Mouse (Mus musculus): Measurements from ENCODE around the gene Mpp5. TPM values are rescaled to one million over a fixed set of nuclear protein-coding genes. Genes with fewer than 3 reads are reported as not detected.

Gene Mpp5
- polyA plus RNA-seq, 1 experiment from 2014 or later, result 19.7 TPM

- Histone ChIP-seq H3K4me3 (replicated peaks; ENCODE audit: low read length) (no peak overlapping the region), H3K36me3 (ENCODE audit: control insufficient read depth, insufficient read depth, low read length) (0 out of 2 replicates have a peak, but pooled peaks cover 3% of the 10 kb centered on the region), H3K4me1 (ENCODE audit: control insufficient read depth, insufficient read depth, low read length) (peaks cover 14% of the 10 kb centered on the region), H3K9ac (ENCODE audit: low read length) (no peak overlapping the region), H3K4me2 (ENCODE audit: low read depth, low read length) (no peak overlapping the region), H3K9me3 (replicated peaks; ENCODE audit: control insufficient read depth, low read length) (no peaks in the 10 kb centered on the region), H3K27ac (ENCODE audit: low read length) (no peak overlapping the region), H3K27me3 (ENCODE audit: control insufficient read depth, insufficient read depth, low read length) (no peaks in the 10 kb centered on the region)
- no peak for ATAC-seq (ENCODE audit: insufficient read depth, low FRiP score)
- WGBS, result 100% methylated on average over 1 of the region's 1 CpGs
Measured at GRCm38 (mm10) chr12:78865434-78865833, 116.7 kb downstream of the Mpp5 start.

- H3K36me3 ChIP-seq (ENCODE audit: control insufficient read depth, insufficient read depth, low read length), result 0 out of 2 replicates have a peak, but pooled peaks cover 3% of the 10 kb centered on the region
- peaks cover 8% of the 10 kb centered on the region for H3K4me1 ChIP-seq (ENCODE audit: control insufficient read depth, insufficient read depth, low read length)
- WGBS, result 67% methylated on average over 1 of the region's 1 CpGs
- H3K9ac ChIP-seq (ENCODE audit: low read length), result no peak overlapping the region
- no peak overlapping the region for H3K4me3 ChIP-seq (replicated peaks; ENCODE audit: low read length)
- H3K27me3 ChIP-seq (ENCODE audit: control insufficient read depth, insufficient read depth, low read length), result no peaks in the 10 kb centered on the region
- no peak overlapping the region for H3K4me2 ChIP-seq (ENCODE audit: low read depth, low read length)
- no peak overlapping the region for H3K27ac ChIP-seq (ENCODE audit: low read length)
- ATAC-seq (ENCODE audit: insufficient read depth, low FRiP score), result no peak
- no peaks in the 10 kb centered on the region for H3K9me3 ChIP-seq (replicated peaks; ENCODE audit: control insufficient read depth, low read length)
Measured at GRCm38 (mm10) chr12:78868115-78868514, 119.4 kb downstream of the Mpp5 start.

- Histone ChIP-seq H3K4me2 (ENCODE audit: low read depth, low read length) (no peak overlapping the region), H3K4me1 (ENCODE audit: control insufficient read depth, insufficient read depth, low read length) (no peaks in the 10 kb centered on the region), H3K4me3 (replicated peaks; ENCODE audit: low read length) (no peak overlapping the region), H3K9ac (ENCODE audit: low read length) (no peak overlapping the region), H3K27me3 (ENCODE audit: control insufficient read depth, insufficient read depth, low read length) (no peaks in the 10 kb centered on the region), H3K27ac (ENCODE audit: low read length) (no peak overlapping the region), H3K9me3 (replicated peaks; ENCODE audit: control insufficient read depth, low read length) (no peaks in the 10 kb centered on the region), H3K36me3 (ENCODE audit: control insufficient read depth, insufficient read depth, low read length) (peaks cover 26% of the 10 kb centered on the region; the same call in 1 of the 2 replicates)
- no peak for ATAC-seq (ENCODE audit: insufficient read depth, low FRiP score)
- 93% methylated on average over 3 of the region's 3 CpGs for WGBS
Measured at GRCm38 (mm10) chr12:78874581-78874980, 125.9 kb downstream of the Mpp5 start.

- no peaks in the 10 kb centered on the region for H3K27me3 ChIP-seq (ENCODE audit: control insufficient read depth, insufficient read depth, low read length)
- no peak for ATAC-seq (ENCODE audit: insufficient read depth, low FRiP score)
Measured at GRCm38 (mm10) chr12:78890062-78890461, 141.4 kb downstream of the Mpp5 start.

More at GRCm38 (mm10) chr12:78890062-78890461, 141.4 kb downstream of the Mpp5 start:
- Histone ChIP-seq H3K4me2 (ENCODE audit: low read depth, low read length) (no peak overlapping the region), H3K36me3 (ENCODE audit: control insufficient read depth, insufficient read depth, low read length) (no peaks in the 10 kb centered on the region), H3K4me1 (ENCODE audit: control insufficient read depth, insufficient read depth, low read length) (peaks cover 3% of the 10 kb centered on the region; the same call in 1 of the 2 replicates), H3K9me3 (replicated peaks; ENCODE audit: control insufficient read depth, low read length) (0 out of 2 replicates have a peak, but pooled peaks cover 5% of the 10 kb centered on the region), H3K27ac (ENCODE audit: low read length) (no peak overlapping the region), H3K9ac (ENCODE audit: low read length) (no peak overlapping the region), H3K4me3 (replicated peaks; ENCODE audit: low read length) (no peak overlapping the region)
- 44% methylated on average over 1 of the region's 1 CpGs for WGBS

Other genes starting within 250 kb of the Mpp5 start
- gene Fam71d, start 57.4 kb upstream of the Mpp5 start, polyA plus RNA-seq (2015; fragmentation: Nextera tagmentation; extraction: Ambion mirVana), result not detected in 2 replicates
- 70.4 and 72.0 TPM in 2 replicates for gene Atp6v1d, start 112.7 kb downstream of the Mpp5 start, polyA plus RNA-seq (2015; fragmentation: Nextera tagmentation; extraction: Ambion mirVana)
- gene Eif2s1, start 112.9 kb downstream of the Mpp5 start, polyA plus RNA-seq (2015; fragmentation: Nextera tagmentation; extraction: Ambion mirVana), result 199 and 200 TPM in 2 replicates
- gene Plek2, start 158.1 kb downstream of the Mpp5 start, polyA plus RNA-seq (2015; fragmentation: Nextera tagmentation; extraction: Ambion mirVana), result 33.0 and 37.6 TPM in 2 replicates

All from stomach, embryonic 16.5 days (tissue).